Mouse (Mus musculus): Measurements from ENCODE around the gene Syf2.
"Not testable (repeated sequence)": the region's sequence is repeated elsewhere in the genome, so short reads cannot be mapped to it uniquely, and the experiment has no call there.

Syf2 gene

GRCm38 (mm10) chr4:134930684-134931481, at the start of gene Syf2:
Syf2 (plus strand) TSS chr4:134930898.
- peak; percentile 93 to 96 for DNase-seq (ENCODE audit: low spot score in 2 of 2)

GRCm38 (mm10) chr4:134883266-134883665, 47.4 kb upstream of the Syf2 start:
- peak; percentile 27 to 48 for DNase-seq (ENCODE audit: low spot score in 2 of 2)

- DNase-seq (ENCODE audit: low spot score in 2 of 2): no peak
These were observed 46.9 kb upstream of the Syf2 start for GRCm38 (mm10) chr4:134883808-134884207.

GRCm38 (mm10) chr4:134884364-134884763, 46.3 kb upstream of the Syf2 start:
- no peak for DNase-seq (ENCODE audit: low spot score in 2 of 2)

GRCm38 (mm10) chr4:134892096-134892495, 38.6 kb upstream of the Syf2 start:
- peak; percentile 45 to 59 for DNase-seq (ENCODE audit: low spot score in 2 of 2)

- DNase-seq (ENCODE audit: low spot score in 2 of 2): no peak
These were observed 33.4 kb upstream of the Syf2 start for GRCm38 (mm10) chr4:134897256-134897655.

GRCm38 (mm10) chr4:134901126-134901525, 29.6 kb upstream of the Syf2 start:
- DNase-seq (ENCODE audit: low spot score in 2 of 2): no peak

GRCm38 (mm10) chr4:134903046-134903445, 27.7 kb upstream of the Syf2 start:
- no peak for DNase-seq (ENCODE audit: low spot score in 2 of 2)

GRCm38 (mm10) chr4:134911406-134911805, 19.3 kb upstream of the Syf2 start:
- not testable (repeated sequence) for DNase-seq (ENCODE audit: low spot score in 2 of 2)

- DNase-seq (ENCODE audit: low spot score in 2 of 2): peak; percentile 71 to 78
These were observed 17.3 kb upstream of the Syf2 start for GRCm38 (mm10) chr4:134913413-134913812.

- peak in 1 of 2 experiments; percentile 70 for DNase-seq (ENCODE audit: low spot score in 2 of 2)
These were observed 16.4 kb upstream of the Syf2 start for GRCm38 (mm10) chr4:134914122-134914863.

GRCm38 (mm10) chr4:134914864-134915209, 15.9 kb upstream of the Syf2 start, which contains the start of gene Tmem50a:
Tmem50a (minus strand) TSS chr4:134915024.
- DNase-seq (ENCODE audit: low spot score in 2 of 2): peak; percentile 96 to 97

- DNase-seq (ENCODE audit: low spot score in 2 of 2): no peak
These were observed 15.3 kb upstream of the Syf2 start for GRCm38 (mm10) chr4:134915223-134916050.

- no peak for DNase-seq (ENCODE audit: low spot score in 2 of 2)
These were observed 13.5 kb upstream of the Syf2 start for GRCm38 (mm10) chr4:134917194-134917593.

GRCm38 (mm10) chr4:134918381-134918780, 12.3 kb upstream of the Syf2 start:
- peak; percentile 73 to 78 for DNase-seq (ENCODE audit: low spot score in 2 of 2)

- DNase-seq (ENCODE audit: low spot score in 2 of 2): peak; percentile 82 to 84
These were observed 10.8 kb upstream of the Syf2 start for GRCm38 (mm10) chr4:134919733-134920540.

GRCm38 (mm10) chr4:134920631-134921030, 10.1 kb upstream of the Syf2 start:
- no peak for DNase-seq (ENCODE audit: low spot score in 2 of 2)

- no peak for DNase-seq (ENCODE audit: low spot score in 2 of 2)
These were observed 9.0 kb upstream of the Syf2 start for GRCm38 (mm10) chr4:134921703-134922102.

- DNase-seq (ENCODE audit: low spot score in 2 of 2): no peak
These were observed 8.4 kb upstream of the Syf2 start for GRCm38 (mm10) chr4:134922111-134922924.

- peak; percentile 67 to 77 for DNase-seq (ENCODE audit: low spot score in 2 of 2)
These were observed 7.8 kb upstream of the Syf2 start for GRCm38 (mm10) chr4:134922925-134923244.

All from spleen, postnatal 36 days (tissue).